In the genomic region with DNA sequence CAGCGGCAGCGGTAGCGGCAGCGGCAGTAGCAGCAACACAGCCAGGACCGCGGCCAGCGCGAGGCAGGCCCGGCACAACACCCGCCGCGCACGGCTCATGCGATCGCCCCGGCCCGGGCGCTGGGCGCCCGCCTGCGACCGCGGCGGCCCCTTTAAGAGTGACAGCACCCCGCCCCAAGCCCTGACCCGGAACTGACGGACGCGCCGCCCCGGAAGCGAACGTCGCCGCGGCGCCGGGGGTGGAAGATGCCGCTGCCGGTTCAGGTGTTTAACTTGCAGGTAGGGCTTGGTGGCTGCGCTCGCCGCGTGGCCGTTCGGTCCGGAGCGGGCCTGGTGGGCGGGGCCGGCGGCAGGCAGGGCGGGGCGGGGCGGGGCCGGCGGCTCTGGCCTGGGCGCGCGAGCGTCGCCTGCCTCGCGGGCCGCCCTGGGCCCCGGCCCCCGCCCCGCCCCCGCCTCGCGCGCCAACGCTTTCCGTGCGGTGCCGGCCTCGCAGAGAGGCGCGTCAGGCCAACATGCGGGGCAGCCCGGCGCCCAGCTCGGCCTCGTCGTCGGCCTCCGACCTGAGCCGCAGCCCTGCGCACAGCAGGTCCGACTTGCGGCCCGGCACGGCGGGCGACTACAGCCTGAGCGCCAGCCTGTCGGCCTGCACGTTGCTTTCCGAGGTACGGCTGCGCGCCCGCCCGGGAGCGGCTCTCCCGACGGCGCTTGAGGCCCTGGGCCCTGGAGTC, we compare ENCODE assay signal across 8 mouse cellular contexts. TPM values are rescaled to one million over a fixed set of nuclear protein-coding genes. Genes with fewer than 3 reads are reported as not detected.
DNase-seq lines count a peak whose midpoint lies in the region; ATAC-seq lines count a peak whose summit lies in the region.

Gene Rfng (minus strand): TSS at position 144 of the 728 bp plus-strand sequence.
Gene Gps1 (plus strand): TSS at position 209 of the 728 bp plus-strand sequence.

- intact Hi-C loops in left cerebral cortex, postnatal 14 days (cut with DNase I): no loop called here

- peak; percentile 89 for DNase-seq in ZHBTc4 (ENCODE audit: low read depth, low spot score)
- DNase-seq in cerebellum, postnatal 4 days (ENCODE audit: low spot score in 2 of 2): peak; percentile 66 to 81
- peak; percentile 83 for DNase-seq in gastrocnemius, postnatal 10 days
- DNase-seq in induced T-regulatory cell, adult 2 months (ENCODE audit: low read depth): peak; percentile 86
- DNase-seq in left cerebral cortex, postnatal 14 days (ENCODE audit: low spot score in 2 of 2): peak; percentile 64 to 82
- DNase-seq in right cerebral cortex, postnatal 36 days (ENCODE audit: low spot score in 2 of 2): peak; percentile 63 to 75
- peak; percentile 78 to 81 for DNase-seq in urinary bladder, postnatal 4 days (ENCODE audit: low spot score in 2 of 2)

- peak; percentile 59 for ATAC-seq in megakaryocyte-erythroid progenitor cell, adult 5-6 weeks (replicated peaks; ENCODE audit: low FRiP score, low TSS enrichment, poor library complexity, severe bottlenecking)

RNA-seq across cellular contexts. Expression of gene Rfng, which starts in this region (rescaled TPM):
- total RNA-seq in gastrocnemius, postnatal 10 days (2021): 1 to 10 TPM; 6.3 to 7.7 TPM
- 10 to 100 TPM; 75.3 to 79.6 TPM for total RNA-seq in left cerebral cortex, postnatal 14 days (2021)
- total RNA-seq in megakaryocyte-erythroid progenitor cell, adult 5-6 weeks (2014; fragmentation: Nextera tagmentation): 43.1 and 47.2 TPM in 2 replicates
- 4.8 and 9.5 TPM in 2 replicates for total RNA-seq in megakaryocyte-erythroid progenitor cell, adult 5-6 weeks (2017)

RNA-seq across cellular contexts. Expression of gene Gps1, which starts in this region (rescaled TPM):
- 10 to 100 TPM; 57.3 to 61.5 TPM for total RNA-seq in gastrocnemius, postnatal 10 days (2021)
- 100 to 1,000 TPM; 141 to 144 TPM for total RNA-seq in left cerebral cortex, postnatal 14 days (2021)
- total RNA-seq in megakaryocyte-erythroid progenitor cell, adult 5-6 weeks (2014; fragmentation: Nextera tagmentation): 107 TPM in 2 replicates
- 103 and 119 TPM in 2 replicates for total RNA-seq in megakaryocyte-erythroid progenitor cell, adult 5-6 weeks (2017)

Comparison
In these comparisons a context has a peak if more than half of its experiments do, and no peak if none do; other contexts are left out.
1. Peak in every context shown above with its lines: DNase-seq and ATAC-seq.